Mouse (Mus musculus) ES-Bruce4 (cell line): Measurements from ENCODE around the gene Ap1ar.

Experiments used
- CTCF ChIP-seq: IDR thresholded peaks from one replicate; pipeline ENCODE4 v1.8.1; 2011; ENCODE audit warnings: low read depth, low read length
- POLR2A ChIP-seq: IDR thresholded peaks from one replicate; pipeline ENCODE4 v1.8.1; 2011; ENCODE audit warnings: low read length; ENCODE audit not compliant: insufficient read depth

DNA sequence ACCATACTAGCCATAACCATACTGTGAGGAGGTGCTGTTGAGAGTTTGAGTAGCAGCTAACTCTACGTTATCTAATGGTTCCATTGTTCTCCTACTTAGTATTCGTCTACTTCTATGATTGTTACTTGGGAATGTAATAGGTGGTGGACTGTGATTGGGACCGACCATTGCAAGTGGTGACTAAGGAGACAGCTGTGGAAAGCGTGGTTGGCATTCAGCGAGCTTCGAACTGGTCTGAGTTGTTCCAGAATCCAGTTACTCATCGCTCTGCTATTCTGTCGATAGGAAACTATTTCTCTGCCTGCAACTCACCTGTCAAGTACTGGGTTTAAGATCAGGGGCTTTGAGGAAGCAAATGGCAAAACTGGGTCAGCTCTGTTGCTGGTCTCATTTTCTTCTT lies 36.2 kb downstream of the Ap1ar start:
- no peak for TF ChIP-seq POLR2A
- no peak for TF ChIP-seq CTCF
